Mouse (Mus musculus) heart, embryonic 14.5 days (tissue): ENCODE measurements around the gene Ugdh. TPM values are rescaled to one million over a fixed set of nuclear protein-coding genes. Genes with fewer than 3 reads are reported as not detected.

ENCODE experiments used
- ATAC-seq: fragments of 200-750 bp; cut with Nextera tagmentation; 2 replicates; pipeline ENCODE4 v1.8.0; 2017; ENCODE audit warnings: low read depth, moderate TSS enrichment; ENCODE audit not compliant: insufficient number of reproducible peaks, insufficient read depth, low FRiP score
- H3K27ac ChIP-seq, 2 experiments: fragments of 200-500 bp in 1 of 2; fragments of 300-500 bp in 1 of 2; sonication (generic) in 1 of 2; replicated peaks in 1 of 2; 2 replicates each; pipeline ENCODE4 v1.5.1; 2012 to 2014; ENCODE audit warnings: low read depth in 2 of 2, low read length in 2 of 2, control low read depth in 1 of 2, mild to moderate bottlenecking in 1 of 2, mixed read lengths in 1 of 2; ENCODE audit not compliant: control insufficient read depth in 1 of 2, insufficient read depth in 1 of 2
- H3K27me3 ChIP-seq: fragments of 300-500 bp; sonication (generic); 2 replicates; pipeline ENCODE4 v1.6.1; 2014; ENCODE audit warnings: mild to moderate bottlenecking, low read length, control low read depth; ENCODE audit not compliant: control insufficient read depth, insufficient read depth
- H3K36me3 ChIP-seq: fragments of 300-500 bp; sonication (generic); 2 replicates; pipeline ENCODE4 v1.6.1; 2014; ENCODE audit warnings: mild to moderate bottlenecking, control low read depth, low read length, mixed read lengths; ENCODE audit not compliant: control insufficient read depth, insufficient read depth
- H3K4me1 ChIP-seq, 2 experiments: fragments of 200-500 bp in 1 of 2; fragments of 300-500 bp in 1 of 2; sonication (generic) in 1 of 2; 2 replicates each; pipeline ENCODE4 v1.6.1; 2012 to 2014; ENCODE audit warnings: low read length in 2 of 2, control low read depth in 1 of 2, mixed read lengths in 1 of 2; ENCODE audit not compliant: control insufficient read depth in 2 of 2, insufficient read depth in 2 of 2
- H3K4me2 ChIP-seq: fragments of 300-500 bp; sonication (generic); 2 replicates; pipeline ENCODE4 v1.6.1; 2014; ENCODE audit warnings: mild to moderate bottlenecking, low read length
- H3K4me3 ChIP-seq, 2 experiments: fragments of 200-500 bp in 1 of 2; fragments of 300-500 bp in 1 of 2; sonication (generic) in 1 of 2; 2 replicates each; pipeline ENCODE4 v1.5.1; 2012 to 2014; ENCODE audit warnings: low read length in 2 of 2, mild to moderate bottlenecking in 2 of 2, control low read depth in 1 of 2, low read depth in 1 of 2, moderate library complexity in 1 of 2; ENCODE audit not compliant: control insufficient read depth in 1 of 2, insufficient read depth in 1 of 2
- H3K9ac ChIP-seq: fragments of 300-500 bp; sonication (generic); 2 replicates; pipeline ENCODE4 v1.6.1; 2014; ENCODE audit warnings: mild to moderate bottlenecking, low read length
- H3K9me3 ChIP-seq: fragments of 300-500 bp; sonication (generic); 2 replicates; pipeline ENCODE4 v1.6.1; 2016; ENCODE audit warnings: low read length, control low read depth; ENCODE audit not compliant: control insufficient read depth
- WGBS: fragments of 180-500 bp; shearing (Covaris S2); extraction: QIAGEN DNeasy Blood & Tissue Kit; methylation state at CpG from one replicate; pipeline ENCODE4 v1.1.7; 2014; 5-methylcytosine and 5-hydroxymethylcytosine counted together
- polyA plus RNA-seq: library from polyadenylated mRNA; unstranded; fragments of >200 nt; fragmentation: Nextera tagmentation; extraction: Ambion mirVana; gene quantifications from 2 replicates; pipeline ENCODE4 v1.2.1, GENCODE M21; 2014

Gene Ugdh
- polyA plus RNA-seq, 1 experiment from 2014 or later, result 59.8 TPM

DNA sequence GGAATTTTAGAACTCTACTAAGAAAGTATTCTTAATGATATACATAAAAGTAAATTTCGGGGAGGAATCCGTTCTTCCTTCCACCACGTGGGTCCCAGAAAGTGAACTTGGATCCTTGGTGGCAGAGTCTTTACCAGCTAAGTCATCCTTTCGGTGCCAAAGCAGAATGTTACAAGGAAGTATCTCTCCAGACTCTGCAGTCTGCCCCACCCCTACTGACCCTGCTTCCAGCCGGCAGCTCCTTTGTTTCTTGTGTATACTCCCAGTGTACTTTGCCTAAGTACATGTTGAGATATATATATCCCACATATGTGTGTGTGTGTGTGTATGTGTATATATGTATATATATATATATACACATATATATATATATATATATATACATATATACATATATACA, 6.3 kb downstream of the Ugdh start:
- Histone ChIP-seq H3K4me3 (no peak overlapping the region), H3K9me3 (no peaks in the 10 kb centered on the region), H3K36me3 (peaks cover 29% of the 10 kb centered on the region), H3K27ac (no peak overlapping the region), H3K27me3 (no peaks in the 10 kb centered on the region), H3K4me1 (peaks cover 0 to 11% of the 10 kb centered on the region in 2 experiments; a peak in 1 of 4 replicates), H3K4me2 (no peak overlapping the region), H3K9ac (no peak overlapping the region)
- no peak for ATAC-seq
- 83% methylated on average over 5 of the region's 5 CpGs for WGBS

DNA sequence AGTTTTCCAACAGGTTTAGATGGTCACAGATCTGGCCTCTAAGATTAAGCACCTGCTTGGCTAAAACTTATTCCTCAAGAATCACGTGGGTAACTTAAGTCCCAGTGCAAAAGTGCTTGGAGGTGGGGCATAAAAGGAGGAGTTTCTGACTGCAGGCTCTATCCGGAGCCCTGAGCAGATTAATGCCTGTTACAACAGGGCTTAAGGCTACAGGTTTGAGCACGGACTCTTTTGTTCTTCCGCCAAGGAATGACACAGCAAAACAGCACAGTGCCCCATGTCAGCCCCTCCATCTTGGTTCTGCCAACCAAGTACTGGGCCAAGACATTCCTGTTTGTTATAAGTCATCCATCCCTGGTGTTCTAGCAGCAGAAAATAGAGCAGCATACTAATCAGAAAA, 7.4 kb downstream of the Ugdh start:
- Histone ChIP-seq H3K4me2 (no peak overlapping the region), H3K9ac (no peak overlapping the region), H3K4me3 (no peak overlapping the region), H3K27ac (no peak overlapping the region), H3K36me3 (peaks cover 40% of the 10 kb centered on the region), H3K27me3 (no peaks in the 10 kb centered on the region), H3K9me3 (no peaks in the 10 kb centered on the region), H3K4me1 (peaks cover 0 to 5% of the 10 kb centered on the region in 2 experiments; a peak in 1 of 4 replicates)
- WGBS, result 55% methylated on average over 4 of the region's 4 CpGs
- no peak for ATAC-seq

- H3K9me3 ChIP-seq, result no peaks in the 10 kb centered on the region
Observed at GRCm38 (mm10) chr5:65425251-65425650, 10.5 kb downstream of the Ugdh start.

DNA sequence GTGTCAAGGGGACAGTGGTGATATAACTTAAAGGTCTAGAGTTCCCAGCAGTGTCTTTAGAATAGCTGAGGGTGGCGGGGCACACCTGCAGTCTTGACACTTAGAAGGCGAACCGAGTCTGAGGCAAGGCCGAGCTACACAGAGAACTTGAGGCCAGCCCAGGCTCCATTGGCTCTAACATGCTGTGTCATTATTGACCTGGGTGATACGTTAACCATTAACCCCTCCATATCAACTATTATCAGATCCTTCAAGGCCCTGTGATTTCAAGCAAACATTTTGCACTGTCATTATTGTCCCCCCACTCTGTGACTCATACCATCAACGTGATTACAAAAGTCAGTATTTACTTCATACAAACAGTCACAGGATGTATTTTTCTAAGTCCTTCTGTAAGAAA, 11.5 kb downstream of the Ugdh start:
- ATAC-seq, result no peak
- H3K36me3 ChIP-seq, result peaks cover 77% of the 10 kb centered on the region
- 85% methylated on average over 6 of the region's 6 CpGs for WGBS
- H3K4me1 ChIP-seq, result no peaks in the 10 kb centered on the region
- H3K27ac ChIP-seq, result no peak overlapping the region
- H3K9me3 ChIP-seq, result no peaks in the 10 kb centered on the region
- no peaks in the 10 kb centered on the region for H3K27me3 ChIP-seq
- no peak overlapping the region for H3K4me3 ChIP-seq
- H3K4me2 ChIP-seq, result no peak overlapping the region
- H3K9ac ChIP-seq, result no peak overlapping the region

More at GRCm38 (mm10) chr5:65425251-65425650, 10.5 kb downstream of the Ugdh start:
- Histone ChIP-seq H3K27ac (no peak overlapping the region), H3K36me3 (peaks cover 66% of the 10 kb centered on the region), H3K27me3 (no peaks in the 10 kb centered on the region), H3K9ac (no peak overlapping the region), H3K4me2 (no peak overlapping the region), H3K4me3 (no peak overlapping the region), H3K4me1 (no peaks in the 10 kb centered on the region)
- WGBS, result 85% methylated on average over 5 of the region's 5 CpGs
- no peak for ATAC-seq

DNA sequence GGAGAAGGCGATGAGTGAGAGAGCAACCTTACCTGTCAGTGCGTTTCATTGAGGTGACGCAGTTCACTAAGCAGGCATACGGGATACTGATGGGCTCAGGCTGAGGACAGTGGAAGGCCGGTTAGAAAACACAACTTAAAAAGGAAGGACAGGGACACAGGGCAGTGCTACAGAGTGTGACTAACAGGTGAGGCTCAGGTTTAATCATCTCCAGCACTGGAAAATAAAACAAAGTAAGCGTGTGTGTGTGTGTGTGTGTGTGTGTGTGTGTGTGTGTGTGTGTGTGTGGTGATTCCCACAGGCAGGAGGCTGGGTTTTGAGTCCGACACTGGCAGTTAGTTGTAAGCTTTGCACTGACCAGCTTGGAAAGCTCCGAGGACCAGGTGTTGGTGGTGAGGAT, 12.9 kb downstream of the Ugdh start:
- Histone ChIP-seq H3K36me3 (peaks cover 91% of the 10 kb centered on the region), H3K27ac (no peak overlapping the region), H3K9me3 (no peaks in the 10 kb centered on the region), H3K27me3 (no peaks in the 10 kb centered on the region), H3K4me3 (no peak overlapping the region), H3K4me2 (no peak overlapping the region), H3K4me1 (no peaks in the 10 kb centered on the region), H3K9ac (no peak overlapping the region)
- ATAC-seq, result no peak
- 91% methylated on average over 8 of the region's 8 CpGs for WGBS

GRCm38 (mm10) chr5:65420822-65421221, 14.9 kb downstream of the Ugdh start:
- no peaks in the 10 kb centered on the region for H3K27me3 ChIP-seq
- H3K4me2 ChIP-seq, result no peak overlapping the region
- no peak overlapping the region for H3K4me3 ChIP-seq
- H3K36me3 ChIP-seq, result peaks cover 92% of the 10 kb centered on the region
- no peak overlapping the region for H3K9ac ChIP-seq
- no peaks in the 10 kb centered on the region for H3K9me3 ChIP-seq
- H3K4me1 ChIP-seq, result peaks cover 11 to 15% of the 10 kb centered on the region in 2 experiments
- 76% methylated on average over 6 of the region's 6 CpGs for WGBS
- no peak overlapping the region for H3K27ac ChIP-seq
- ATAC-seq, result no peak

- H3K36me3 ChIP-seq, result peaks cover 80% of the 10 kb centered on the region
- WGBS, result 80% methylated on average over 10 of the region's 10 CpGs
- peaks cover 20 to 26% of the 10 kb centered on the region in 2 experiments for H3K4me1 ChIP-seq
- no peaks in the 10 kb centered on the region for H3K9me3 ChIP-seq
- no peak overlapping the region for H3K27ac ChIP-seq
- H3K4me3 ChIP-seq, result no peak overlapping the region
- no peak overlapping the region for H3K9ac ChIP-seq
- H3K27me3 ChIP-seq, result no peaks in the 10 kb centered on the region
- H3K4me2 ChIP-seq, result no peak overlapping the region
- ATAC-seq, result no peak
Observed at GRCm38 (mm10) chr5:65419136-65419535, 16.6 kb downstream of the Ugdh start.
